Mouse (Mus musculus) CD8-positive naive resting alpha-beta T cell, adult 2 months (primary cell): Measurements from ENCODE around the gene Napb.
"Not testable (repeated sequence)": the region's sequence is repeated elsewhere in the genome, so short reads cannot be mapped to it uniquely, and the experiment has no call there.

Source experiments
- DNase-seq, 2 experiments: peaks; one replicate each; pipeline ENCODE4 v3.0.0; 2022; ENCODE audit warnings: low read depth in 2 of 2, low spot score in 2 of 2

The Napb gene

GRCm38 (mm10) chr2:148732327-148733000 is at the start of gene Napb:
Gene Napb (minus strand): TSS chr2:148732467.
- DNase-seq, result peak; percentile 38 to 45

GRCm38 (mm10) chr2:148781709-148782108 is 49.4 kb upstream of the Napb start, which contains the start of gene 8030411F24Rik:
Gene 8030411F24Rik (plus strand): TSS chr2:148782009.
- no peak for DNase-seq

GRCm38 (mm10) chr2:148771397-148771796 is 39.1 kb upstream of the Napb start, which contains the start of gene Cst11:
Gene Cst11 (minus strand): TSS chr2:148771497.
- not testable (repeated sequence) for DNase-seq

DNA sequence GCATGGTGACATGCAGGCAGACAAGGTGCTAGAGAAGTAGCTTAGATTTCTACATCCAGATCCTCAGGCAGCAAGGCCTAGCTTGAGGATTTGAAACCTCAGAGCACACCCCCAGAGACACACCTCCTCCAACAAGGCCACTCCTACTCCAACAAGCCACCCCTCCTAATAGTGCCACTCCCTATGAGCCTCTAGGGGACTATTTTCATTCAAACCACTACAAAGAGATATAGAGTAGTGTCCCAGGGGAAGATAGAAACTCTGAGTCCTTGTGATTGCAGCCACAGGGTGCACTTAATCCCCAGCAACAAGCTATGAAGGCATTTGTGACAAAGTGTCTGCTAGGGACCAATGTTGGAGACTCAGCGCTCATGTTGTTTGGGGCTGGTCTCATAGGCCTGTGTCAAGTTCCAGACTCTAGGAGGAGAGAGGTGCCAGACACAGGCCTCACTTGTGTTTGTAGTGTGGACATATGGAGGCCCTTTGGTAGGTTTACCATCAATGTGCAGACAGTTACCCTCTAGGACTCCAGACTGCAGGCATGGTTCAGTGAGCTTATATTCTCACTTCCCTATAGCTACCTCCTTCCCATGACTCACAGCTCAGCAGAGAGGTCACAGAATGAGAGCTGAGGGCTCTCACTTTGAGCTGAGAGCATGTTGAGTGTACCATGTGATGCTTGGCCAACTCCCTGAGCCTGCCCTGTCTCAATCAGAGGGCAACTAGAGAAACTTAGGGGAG is 31.6 kb upstream of the Napb start:
- no peak for DNase-seq

GRCm38 (mm10) chr2:148754310-148754846 is 22.1 kb upstream of the Napb start:
- no peak for DNase-seq

DNA sequence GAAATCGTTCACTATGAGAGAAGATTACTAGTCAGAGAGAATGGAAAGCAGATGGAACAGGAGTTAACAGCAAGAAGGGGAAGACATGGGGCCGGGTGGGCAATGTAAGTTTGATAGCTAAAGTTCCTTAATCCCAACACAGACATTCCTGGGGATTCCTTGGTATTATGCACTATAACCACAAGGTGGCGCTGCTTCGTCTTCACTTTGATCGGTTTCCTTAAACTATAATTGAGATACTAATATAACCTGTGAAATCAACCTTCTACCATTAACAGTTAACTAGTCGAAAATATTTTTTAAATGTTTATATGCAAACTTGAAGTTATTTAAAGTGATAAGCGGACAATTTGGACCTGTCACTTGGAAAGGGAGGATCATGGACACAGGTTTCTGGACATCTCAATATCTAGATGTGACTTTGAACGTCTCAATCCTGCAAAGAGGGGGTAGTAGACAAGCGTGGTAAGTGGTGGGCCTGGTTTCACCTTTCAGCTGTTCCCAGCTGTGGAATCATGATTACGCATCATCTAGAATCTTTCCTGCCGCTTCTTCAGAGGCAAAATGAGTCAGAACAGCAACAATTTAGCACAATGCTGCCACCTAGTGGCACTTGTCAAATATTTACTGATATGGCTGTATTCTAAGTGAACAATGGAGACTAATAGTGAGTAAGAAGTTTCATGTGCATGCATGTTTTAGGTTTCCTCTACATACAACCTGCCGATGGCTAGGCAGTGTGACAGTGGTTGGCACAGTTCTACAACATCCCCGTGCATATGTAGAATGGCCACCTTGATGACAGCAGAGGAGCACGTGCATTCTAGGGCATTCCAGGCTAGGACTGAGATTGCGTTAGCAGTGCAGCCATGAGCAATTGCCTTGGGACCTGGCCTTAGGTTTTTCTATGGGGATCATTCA is 19.9 kb upstream of the Napb start:
- DNase-seq, result peak; percentile 48 to 63

GRCm38 (mm10) chr2:148750058-148750457 is 17.8 kb upstream of the Napb start, which contains the start of gene Cstl1:
Gene Cstl1 (plus strand): TSS chr2:148750358.
- no peak for DNase-seq

DNA sequence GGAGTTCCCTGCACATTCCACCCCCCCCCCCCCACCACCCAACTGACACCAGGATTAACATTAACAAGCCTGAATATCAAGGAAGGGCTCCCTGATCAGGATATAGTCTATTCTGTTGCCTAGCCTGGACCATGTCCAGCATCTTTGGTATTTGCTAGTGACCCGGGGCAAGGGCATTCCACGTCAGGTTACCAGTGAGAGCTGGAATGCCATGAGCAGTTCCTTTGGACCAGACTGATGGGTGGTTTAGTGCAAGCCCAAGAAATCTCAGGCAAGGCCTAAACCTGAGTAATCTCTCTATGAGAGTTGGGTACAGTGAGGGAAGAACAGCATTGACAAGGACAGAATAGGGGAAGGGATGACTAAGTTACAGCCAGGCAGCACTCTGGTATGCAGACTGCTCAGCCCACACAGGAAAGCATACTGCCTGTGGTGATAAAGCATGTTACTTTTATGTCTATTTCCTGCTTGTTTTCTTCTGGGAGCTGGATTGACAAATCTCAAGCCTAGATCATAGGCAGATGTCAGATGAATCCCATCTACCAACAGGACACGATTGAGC is 11.7 kb upstream of the Napb start:
- no peak for DNase-seq

GRCm38 (mm10) chr2:148743001-148743400 is 10.7 kb upstream of the Napb start:
- DNase-seq, result no peak

DNA sequence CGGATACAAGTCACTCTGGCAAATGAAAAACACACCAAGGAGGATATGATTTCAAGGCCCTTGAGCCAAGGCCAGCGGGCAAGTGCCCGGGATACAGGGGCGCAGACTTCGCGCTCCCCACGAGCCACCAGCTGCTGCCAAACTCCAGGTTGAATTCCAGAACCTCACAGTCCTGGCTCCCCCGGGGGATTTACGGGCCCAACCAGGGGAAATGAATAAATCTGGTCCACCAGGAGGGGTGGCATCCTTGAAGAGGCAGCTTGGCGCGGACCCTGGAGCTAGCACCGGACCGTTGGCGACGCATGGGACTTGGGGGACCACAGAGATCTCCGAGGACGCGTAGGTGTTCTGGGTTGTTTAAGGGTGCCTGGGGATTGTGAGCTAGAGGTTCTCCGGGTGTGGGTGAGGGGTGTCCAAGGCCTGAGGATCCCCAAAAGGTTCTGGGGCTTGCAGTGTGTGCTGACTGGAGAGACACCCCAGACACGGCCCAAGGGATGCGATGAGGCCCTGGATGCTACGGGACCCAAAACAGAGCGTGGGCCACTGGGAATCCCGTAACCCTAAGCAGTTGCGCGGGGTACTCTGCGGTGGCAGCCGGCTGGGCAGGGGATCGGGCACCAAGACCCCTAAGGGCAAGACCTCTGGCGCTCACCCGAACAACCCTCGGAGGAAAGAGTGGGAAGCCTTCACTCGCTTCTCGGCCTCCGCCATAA is 497 bp downstream of the Napb start:
- DNase-seq, result peak in 1 of 2 experiments; percentile 2

GRCm38 (mm10) chr2:148719271-148719995 is 12.8 kb downstream of the Napb start:
- DNase-seq, result no peak

- no peak for DNase-seq
Observed at GRCm38 (mm10) chr2:148717072-148717471, 15.2 kb downstream of the Napb start.

GRCm38 (mm10) chr2:148712326-148712725 is 19.9 kb downstream of the Napb start:
- DNase-seq, result no peak

DNA sequence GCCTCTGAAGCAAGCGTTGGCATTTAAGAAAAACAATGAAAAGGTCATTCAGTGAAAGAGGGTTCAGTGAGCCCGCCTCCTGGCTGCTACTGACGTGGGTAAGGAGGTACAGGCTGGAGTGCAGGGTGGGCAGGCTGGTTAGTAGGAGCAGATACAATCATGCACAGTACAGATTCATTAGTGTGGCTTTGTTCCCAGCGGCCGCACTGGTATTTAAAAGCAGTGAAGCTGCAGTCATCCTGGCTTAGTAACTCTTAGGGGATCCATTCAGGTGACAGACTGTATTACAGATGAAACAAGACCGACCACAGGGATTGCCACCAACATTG is 25.1 kb downstream of the Napb start:
- DNase-seq, result no peak

GRCm38 (mm10) chr2:148706409-148707201 is 25.7 kb downstream of the Napb start:
- no peak for DNase-seq

- DNase-seq, result no peak
Observed at GRCm38 (mm10) chr2:148698571-148698970, 33.7 kb downstream of the Napb start.

- no peak for DNase-seq
Observed at GRCm38 (mm10) chr2:148690781-148691180, 41.5 kb downstream of the Napb start.

DNA sequence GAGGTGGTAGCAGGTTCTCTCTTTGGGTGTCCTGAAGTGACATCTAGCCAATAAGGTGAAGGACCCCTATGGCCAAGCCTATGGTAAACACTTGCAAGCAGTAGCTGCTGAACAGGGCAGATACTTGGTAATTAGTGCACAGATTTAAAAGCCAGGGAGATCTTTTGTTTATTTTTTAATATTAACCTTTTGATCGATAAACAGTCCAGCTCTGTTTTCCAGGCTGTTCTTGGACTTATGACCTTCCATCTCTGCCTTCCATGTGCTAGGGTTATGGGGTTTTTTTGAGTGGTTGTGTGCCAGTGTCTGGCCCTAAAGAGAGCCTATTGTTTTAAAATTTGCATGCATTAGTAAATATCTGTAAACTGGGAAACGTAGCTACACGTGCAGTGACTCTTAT is 42.0 kb downstream of the Napb start:
- no peak for DNase-seq
